Mouse (Mus musculus): ENCODE data around the gene Lancl1. TPM values are rescaled to one million over a fixed set of nuclear protein-coding genes. Genes with fewer than 3 reads are reported as not detected.

The Lancl1 gene
- total and polyA plus RNA-seq, 3 experiments: 15.4 to 64.8 (median 41.1) TPM

DNA sequence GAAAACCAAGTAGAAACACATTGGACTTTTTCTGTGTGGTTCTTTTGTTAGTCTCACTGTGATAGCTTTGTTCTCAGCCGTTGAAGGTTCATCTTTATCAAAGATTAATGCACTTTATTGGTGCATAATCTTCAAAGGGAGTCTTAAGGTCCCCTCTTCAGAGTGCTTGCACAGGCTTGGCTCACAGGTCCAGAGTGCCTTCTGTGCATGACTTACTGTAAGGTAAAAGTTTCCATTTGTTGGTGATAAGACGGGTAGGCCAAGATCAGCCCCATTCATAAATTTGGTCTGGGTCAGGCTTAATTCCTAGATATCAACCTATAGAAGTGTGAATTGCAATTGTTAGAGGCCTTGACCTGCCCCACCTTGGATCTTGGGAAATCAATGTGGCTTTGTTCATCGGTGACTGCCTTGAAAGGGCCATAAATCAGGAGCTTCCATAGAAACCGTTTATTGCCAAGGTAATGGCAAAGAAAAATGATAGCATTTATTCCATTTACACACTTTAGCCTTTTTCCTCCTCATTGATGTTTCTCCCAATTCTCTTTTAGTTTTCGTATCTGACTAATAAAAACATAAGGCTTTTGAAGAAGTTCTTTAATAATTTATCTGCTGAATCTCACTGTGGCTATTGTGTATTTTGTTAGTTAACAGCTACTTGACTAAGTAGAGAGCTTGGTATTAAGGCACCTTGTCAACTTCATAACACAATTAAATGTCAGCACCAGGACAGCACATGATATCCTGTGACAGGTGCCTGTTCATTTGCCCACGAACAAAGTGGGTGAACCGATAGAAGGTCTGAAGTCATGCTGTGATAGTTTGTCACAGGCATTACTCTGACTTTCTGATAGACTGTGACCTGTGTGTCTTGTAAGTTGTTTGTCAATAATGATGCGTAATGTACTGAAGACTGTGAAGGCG, 26.9 kb upstream of the Lancl1 start:
- H3K36me3 ChIP-seq (replicated peaks): no peaks in the 10 kb centered on the region
- peaks cover 6% of the 10 kb centered on the region for H3K27me3 ChIP-seq (ENCODE audit: insufficient read depth, low read length)
- TF ChIP-seq TAL1 (conservative IDR thresholded peaks at IDR 0.05; ENCODE audit: low read depth, low read length) (no peak), GATA2 (IDR thresholded peaks at IDR 0.05; ENCODE audit: borderline replicate concordance, low read depth, low read length) (no peak), POLR2AphosphoS5 (IDR thresholded peaks at IDR 0.05; ENCODE audit: insufficient replicate concordance, low read depth, low read length) (no peak)
- H3K4me3 ChIP-seq (ENCODE audit: low read depth, low read length): no peak overlapping the region
- ATAC-seq (ENCODE audit: extremely low read depth, insufficient number of reproducible peaks, low FRiP score, poor library complexity, severe bottlenecking) (no peak), DNase-seq (ENCODE audit: low spot score) (no peak)
- H3K4me1 ChIP-seq (ENCODE audit: insufficient read depth, low read depth, low read length): peaks cover 4% of the 10 kb centered on the region; the same call in 1 of the 2 replicates
- no peaks in the 10 kb centered on the region for H3K9me3 ChIP-seq (replicated peaks)

DNA sequence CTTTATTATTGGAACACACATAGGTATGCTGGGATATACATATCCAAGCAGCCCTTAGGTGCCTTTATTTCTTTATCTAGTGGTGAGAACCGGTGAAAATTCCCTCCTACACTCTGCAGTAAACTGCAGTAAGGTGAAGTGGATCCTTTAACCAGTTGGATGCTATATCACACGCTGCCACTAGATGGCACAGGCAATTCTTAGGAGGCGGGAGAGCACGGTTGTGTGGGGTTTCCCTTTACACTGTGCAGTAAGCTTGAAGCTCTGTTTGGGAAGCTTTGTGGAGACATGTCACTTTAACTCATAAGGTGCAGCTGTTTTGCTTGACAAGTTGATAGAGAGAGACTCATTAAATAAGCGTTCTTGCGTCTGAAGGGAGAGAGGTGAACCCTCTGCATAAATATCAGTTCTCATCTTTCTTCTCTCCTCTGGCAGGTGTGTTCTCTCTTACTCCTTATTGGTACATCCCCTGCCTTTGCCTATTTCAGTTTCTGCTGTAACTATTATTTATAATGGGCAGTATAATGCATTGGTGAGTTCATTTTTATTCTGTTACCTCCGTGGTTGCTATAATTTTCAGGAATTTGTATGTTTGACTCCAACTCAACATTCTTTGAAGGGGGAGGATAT, 22.9 kb upstream of the Lancl1 start:
- DNase-seq (ENCODE audit: low spot score) (peak; percentile 45), ATAC-seq (ENCODE audit: extremely low read depth, insufficient number of reproducible peaks, low FRiP score, poor library complexity, severe bottlenecking) (peak; percentile 84)
- Histone ChIP-seq H3K9me3 (replicated peaks) (no peaks in the 10 kb centered on the region), H3K27me3 (ENCODE audit: insufficient read depth, low read length) (peaks cover 5% of the 10 kb centered on the region), H3K36me3 (replicated peaks) (no peaks in the 10 kb centered on the region), H3K4me3 (ENCODE audit: low read depth, low read length) (no peak overlapping the region), H3K4me1 (ENCODE audit: insufficient read depth, low read depth, low read length) (peaks cover 4% of the 10 kb centered on the region; the same call in 1 of the 2 replicates)
- TF ChIP-seq CTCF (IDR thresholded peaks at IDR 0.05; ENCODE audit: low read depth, low read length): peak; percentile 97
- TF ChIP-seq GATA1 (IDR thresholded peaks at IDR 0.05; ENCODE audit: borderline replicate concordance, low read length): no peak
- no peak for TF ChIP-seq POLR2AphosphoS5 (IDR thresholded peaks at IDR 0.05; ENCODE audit: insufficient replicate concordance, low read depth, low read length)

DNA sequence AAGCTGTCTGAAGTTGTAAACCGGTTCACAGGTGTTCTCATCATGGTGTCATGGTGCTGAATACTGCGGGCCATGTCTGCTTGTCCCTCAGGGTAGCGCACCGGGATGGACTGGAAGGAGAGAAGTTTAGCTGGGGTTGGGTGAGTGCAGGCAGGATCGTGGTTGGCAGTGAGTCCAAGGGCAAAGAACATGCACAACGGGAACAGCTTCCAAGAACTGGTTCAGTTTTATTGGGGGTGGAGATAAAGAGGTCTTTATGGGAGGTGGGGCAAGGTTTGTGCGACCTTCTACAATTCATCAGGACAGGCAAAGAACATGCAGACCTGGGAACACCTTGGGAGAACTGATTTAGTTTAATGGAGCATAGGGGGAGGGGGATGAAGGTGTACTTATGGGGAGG, 17.1 kb upstream of the Lancl1 start:
- no peaks in the 10 kb centered on the region for H3K36me3 ChIP-seq (replicated peaks)
- H3K27me3 ChIP-seq (ENCODE audit: insufficient read depth, low read length): peaks cover 16% of the 10 kb centered on the region
- no peak for TF ChIP-seq GATA1 (IDR thresholded peaks at IDR 0.05; ENCODE audit: borderline replicate concordance, low read length)
- no peak for TF ChIP-seq POLR2AphosphoS5 (IDR thresholded peaks at IDR 0.05; ENCODE audit: insufficient replicate concordance, low read depth, low read length)
- TF ChIP-seq GATA2 (IDR thresholded peaks at IDR 0.05; ENCODE audit: borderline replicate concordance, low read depth, low read length): no peak
- no peak for TF ChIP-seq TAL1 (conservative IDR thresholded peaks at IDR 0.05; ENCODE audit: low read depth, low read length)
- no peak for TF ChIP-seq CTCF (IDR thresholded peaks at IDR 0.05; ENCODE audit: low read depth, low read length)
- DNase-seq (ENCODE audit: low spot score) (no peak), ATAC-seq (ENCODE audit: extremely low read depth, insufficient number of reproducible peaks, low FRiP score, poor library complexity, severe bottlenecking) (no peak)
- no peaks in the 10 kb centered on the region for H3K9me3 ChIP-seq (replicated peaks)
- no peaks in the 10 kb centered on the region for H3K4me1 ChIP-seq (ENCODE audit: insufficient read depth, low read depth, low read length)
- no peak overlapping the region for H3K4me3 ChIP-seq (ENCODE audit: low read depth, low read length)

DNA sequence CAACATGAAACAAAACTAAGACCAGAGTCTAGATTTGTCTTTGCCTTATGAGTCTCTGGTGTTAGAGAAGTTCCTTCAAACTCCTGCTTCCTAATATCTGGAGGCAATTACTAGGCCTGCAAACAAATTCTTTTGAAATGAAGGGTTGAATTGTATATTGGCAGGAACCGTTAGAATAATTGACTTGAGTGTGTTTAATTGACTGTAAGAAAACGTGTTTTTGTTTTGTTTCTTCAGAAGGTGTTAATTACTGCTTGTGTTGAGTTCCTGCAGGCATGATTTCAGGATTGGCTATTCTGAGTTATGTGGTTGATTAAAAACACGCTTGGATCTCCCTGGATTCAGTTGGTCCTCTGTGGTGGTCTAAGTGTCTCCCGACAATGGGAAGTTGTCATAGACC, 14.0 kb upstream of the Lancl1 start:
- H3K4me3 ChIP-seq (ENCODE audit: low read depth, low read length): no peak overlapping the region
- H3K27me3 ChIP-seq (ENCODE audit: insufficient read depth, low read length): peaks cover 13% of the 10 kb centered on the region
- H3K36me3 ChIP-seq (replicated peaks): no peaks in the 10 kb centered on the region
- no peaks in the 10 kb centered on the region for H3K4me1 ChIP-seq (ENCODE audit: insufficient read depth, low read depth, low read length)
- TF ChIP-seq GATA2 (IDR thresholded peaks at IDR 0.05; ENCODE audit: borderline replicate concordance, low read depth, low read length): no peak
- no peak for TF ChIP-seq POLR2AphosphoS5 (IDR thresholded peaks at IDR 0.05; ENCODE audit: insufficient replicate concordance, low read depth, low read length)
- no peak for TF ChIP-seq CTCF (IDR thresholded peaks at IDR 0.05; ENCODE audit: low read depth, low read length)
- no peak for TF ChIP-seq GATA1 (IDR thresholded peaks at IDR 0.05; ENCODE audit: borderline replicate concordance, low read length)
- TF ChIP-seq TAL1 (conservative IDR thresholded peaks at IDR 0.05; ENCODE audit: low read depth, low read length): no peak
- no peaks in the 10 kb centered on the region for H3K9me3 ChIP-seq (replicated peaks)
- DNase-seq (ENCODE audit: low spot score) (no peak), ATAC-seq (ENCODE audit: extremely low read depth, insufficient number of reproducible peaks, low FRiP score, poor library complexity, severe bottlenecking) (no peak)

DNA sequence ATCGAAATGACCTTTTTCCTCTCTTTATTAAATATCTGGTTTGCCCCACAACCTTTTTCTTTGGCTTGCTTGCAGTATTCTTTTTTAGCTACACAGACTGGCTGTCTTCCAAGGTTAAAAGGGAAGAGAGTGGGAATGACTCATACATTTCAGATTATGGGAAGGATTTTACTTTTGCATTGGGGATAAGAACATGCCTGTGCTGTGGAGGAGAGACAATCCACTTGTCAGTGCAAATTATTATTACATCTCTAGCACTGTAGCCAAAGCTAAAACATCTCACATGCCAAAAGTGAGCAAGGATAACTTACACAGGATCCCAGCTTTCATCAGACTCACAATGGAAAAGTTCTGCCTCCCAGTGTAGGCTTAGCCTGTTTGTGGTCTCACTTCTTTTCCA, 10.9 kb upstream of the Lancl1 start:
- no peak for DNase-seq (ENCODE audit: low spot score)

DNA sequence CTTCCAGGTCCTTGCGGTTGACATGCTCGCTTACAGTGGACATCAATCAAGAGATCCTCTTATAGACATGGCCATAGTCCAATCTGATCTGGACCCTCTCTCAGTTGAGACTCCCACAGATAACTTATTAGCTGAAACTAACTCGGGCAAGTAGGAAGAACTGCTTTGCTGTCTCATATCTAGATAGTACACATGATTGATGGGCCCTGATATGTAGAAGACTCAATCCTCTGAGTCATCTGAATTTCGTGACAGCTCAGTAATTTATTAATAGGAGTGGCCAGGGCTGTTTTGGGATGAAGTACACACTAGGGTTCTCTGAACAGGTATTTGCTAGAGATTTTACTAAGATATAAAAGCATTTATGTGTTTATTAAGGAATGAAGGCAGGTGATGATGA, 10.0 kb upstream of the Lancl1 start:
- Histone ChIP-seq H3K4me3 (ENCODE audit: low read depth, low read length) (no peak overlapping the region), H3K36me3 (replicated peaks) (no peaks in the 10 kb centered on the region), H3K27me3 (ENCODE audit: insufficient read depth, low read length) (peaks cover 15% of the 10 kb centered on the region), H3K4me1 (ENCODE audit: insufficient read depth, low read depth, low read length) (no peaks in the 10 kb centered on the region), H3K9me3 (replicated peaks) (no peaks in the 10 kb centered on the region)
- no peak for TF ChIP-seq POLR2AphosphoS5 (IDR thresholded peaks at IDR 0.05; ENCODE audit: insufficient replicate concordance, low read depth, low read length)
- DNase-seq (ENCODE audit: low spot score) (no peak), ATAC-seq (ENCODE audit: extremely low read depth, insufficient number of reproducible peaks, low FRiP score, poor library complexity, severe bottlenecking) (no peak)

More for the DNA sequence above, 10.9 kb upstream of the Lancl1 start:
- Histone ChIP-seq H3K4me3 (ENCODE audit: low read depth, low read length) (no peak overlapping the region), H3K9me3 (replicated peaks) (no peaks in the 10 kb centered on the region), H3K36me3 (replicated peaks) (no peaks in the 10 kb centered on the region), H3K27me3 (ENCODE audit: insufficient read depth, low read length) (peaks cover 13% of the 10 kb centered on the region; the same call in 1 of the 2 replicates), H3K4me1 (ENCODE audit: insufficient read depth, low read depth, low read length) (no peaks in the 10 kb centered on the region)
- TF ChIP-seq CTCF (IDR thresholded peaks at IDR 0.05; ENCODE audit: low read depth, low read length) (no peak), TAL1 (conservative IDR thresholded peaks at IDR 0.05; ENCODE audit: low read depth, low read length) (no peak), GATA1 (IDR thresholded peaks at IDR 0.05; ENCODE audit: borderline replicate concordance, low read length) (no peak), POLR2AphosphoS5 (IDR thresholded peaks at IDR 0.05; ENCODE audit: insufficient replicate concordance, low read depth, low read length) (no peak), GATA2 (IDR thresholded peaks at IDR 0.05; ENCODE audit: borderline replicate concordance, low read depth, low read length) (no peak)
- no peak for ATAC-seq (ENCODE audit: extremely low read depth, insufficient number of reproducible peaks, low FRiP score, poor library complexity, severe bottlenecking)

Measured in G1E (cell line).